9 mouse cellular contexts compared by ENCODE assay signal in genomic region chr16:34414581-34414980, GRCm38 (mm10).
DNase-seq lines count a peak whose midpoint lies in the region; ATAC-seq and TF ChIP-seq lines count a peak whose summit lies in the region.
"Had no signal": no experiment of that assay in that cellular context is flagged by ENCODE, and none has a peak within 500 bp of the region (broad histone marks: within the 10 kb centered on the region; RNA-seq: fewer than 3 reads in every experiment).

No protein-coding gene starts in this region.

- H3K4me3 ChIP-seq in hindbrain, embryonic 10.5 days = no peak overlapping the region
- H3K4me3 ChIP-seq in hindbrain, embryonic 16.5 days (ENCODE audit: low read length) = no peak overlapping the region
- no peak overlapping the region for H3K4me3 ChIP-seq in forebrain, embryonic 15.5 days
- no peak overlapping the region for H3K4me3 ChIP-seq in layer of hippocampus, adult 2 months
- H3K4me3 ChIP-seq: liver, embryonic 13.5 days had no signal

- H3K36me3 ChIP-seq in hindbrain, embryonic 10.5 days = no peaks in the 10 kb centered on the region
- H3K36me3 ChIP-seq in hindbrain, embryonic 16.5 days (ENCODE audit: control insufficient read depth, insufficient read depth, low read length) = no peaks in the 10 kb centered on the region
- H3K36me3 ChIP-seq in forebrain, embryonic 15.5 days = no peaks in the 10 kb centered on the region
- H3K36me3 ChIP-seq: liver, embryonic 13.5 days had no signal

- DNase-seq in hindbrain, embryonic 10.5 days (ENCODE audit: low spot score) = no peak
- DNase-seq in layer of hippocampus, adult 2 months (ENCODE audit: low spot score in 2 of 2) = peak; percentile 53 to 66
- peak; percentile 50 for DNase-seq in lung, postnatal 36 days
- no peak for DNase-seq in thymus, postnatal 36 days
- DNase-seq: liver, embryonic 13.5 days had no signal

- no peaks in the 10 kb centered on the region for H3K27me3 ChIP-seq in hindbrain, embryonic 10.5 days (ENCODE audit: insufficient read depth, poor library complexity, severe bottlenecking)
- no peaks in the 10 kb centered on the region for H3K27me3 ChIP-seq in hindbrain, embryonic 16.5 days (replicated peaks; ENCODE audit: control insufficient read depth, insufficient read depth, low read length)
- H3K27me3 ChIP-seq in forebrain, embryonic 15.5 days = no peaks in the 10 kb centered on the region
- H3K27me3 ChIP-seq: liver, embryonic 13.5 days had no signal

- H3K4me2 ChIP-seq in hindbrain, embryonic 16.5 days (ENCODE audit: low read length) = no peak overlapping the region
- H3K4me2 ChIP-seq in forebrain, embryonic 15.5 days (replicated peaks) = no peak overlapping the region
- H3K4me2 ChIP-seq: liver, embryonic 13.5 days had no signal

- H3K27ac ChIP-seq in hindbrain, embryonic 10.5 days = 0 out of 2 replicates have a peak overlapping the region, but pooled peaks have one; percentile 50
- no peak overlapping the region for H3K27ac ChIP-seq in hindbrain, embryonic 16.5 days (ENCODE audit: low read depth, low read length)
- peak overlapping the region; percentile 66 for H3K27ac ChIP-seq in forebrain, embryonic 15.5 days (replicated peaks)
- peak overlapping the region; percentile 86 for H3K27ac ChIP-seq in layer of hippocampus, adult 2 months
- H3K27ac ChIP-seq: liver, embryonic 13.5 days had no signal

- TF ChIP-seq CTCF in layer of hippocampus, adult 2 months (conservative IDR thresholded peaks at IDR 0.05) = no peak

- no peaks in the 10 kb centered on the region for H3K9me3 ChIP-seq in hindbrain, embryonic 10.5 days
- no peaks in the 10 kb centered on the region for H3K9me3 ChIP-seq in hindbrain, embryonic 16.5 days (ENCODE audit: control insufficient read depth, low read length)
- no peaks in the 10 kb centered on the region for H3K9me3 ChIP-seq in forebrain, embryonic 15.5 days
- H3K9me3 ChIP-seq: liver, embryonic 13.5 days had no signal

- peaks cover 58% of the 10 kb centered on the region for H3K4me1 ChIP-seq in hindbrain, embryonic 10.5 days (replicated peaks)
- H3K4me1 ChIP-seq in hindbrain, embryonic 16.5 days (ENCODE audit: control insufficient read depth, insufficient read depth, low read depth, low read length) = peaks cover 23% of the 10 kb centered on the region
- peaks cover 37% of the 10 kb centered on the region for H3K4me1 ChIP-seq in forebrain, embryonic 15.5 days
- H3K4me1 ChIP-seq: liver, embryonic 13.5 days had no signal

- no peak for ATAC-seq in hindbrain, embryonic 16.5 days
- no peak for ATAC-seq in forebrain, embryonic 15.5 days (replicated peaks)
- ATAC-seq in cerebellum, adult (ENCODE audit: insufficient number of reproducible peaks, low FRiP score, low TSS enrichment) = no peak
- ATAC-seq in erythroid progenitor cell, adult 5-6 weeks (replicated peaks; ENCODE audit: low FRiP score, poor library complexity, severe bottlenecking) = no peak

- WGBS in hindbrain, embryonic 10.5 days = 74% methylated on average over 7 of the region's 7 CpGs
- WGBS in hindbrain, embryonic 16.5 days = 60% methylated on average over 7 of the region's 7 CpGs
- WGBS in forebrain, embryonic 15.5 days = 64% methylated on average over 7 of the region's 7 CpGs

- H3K9ac ChIP-seq in hindbrain, embryonic 16.5 days (ENCODE audit: low read depth, low read length) = no peak overlapping the region
- no peak overlapping the region for H3K9ac ChIP-seq in forebrain, embryonic 15.5 days (replicated peaks)
- H3K9ac ChIP-seq: liver, embryonic 13.5 days had no signal

Comparison
In these comparisons a context has a peak if more than half of its experiments do, and no peak if none do; other contexts are left out.
1. DNase-seq: peak in layer of hippocampus, adult 2 months (2 of 2) and lung, postnatal 36 days (single experiment); none in hindbrain, embryonic 10.5 days (single experiment) and thymus, postnatal 36 days (0 of 2).